In the genomic region with DNA sequence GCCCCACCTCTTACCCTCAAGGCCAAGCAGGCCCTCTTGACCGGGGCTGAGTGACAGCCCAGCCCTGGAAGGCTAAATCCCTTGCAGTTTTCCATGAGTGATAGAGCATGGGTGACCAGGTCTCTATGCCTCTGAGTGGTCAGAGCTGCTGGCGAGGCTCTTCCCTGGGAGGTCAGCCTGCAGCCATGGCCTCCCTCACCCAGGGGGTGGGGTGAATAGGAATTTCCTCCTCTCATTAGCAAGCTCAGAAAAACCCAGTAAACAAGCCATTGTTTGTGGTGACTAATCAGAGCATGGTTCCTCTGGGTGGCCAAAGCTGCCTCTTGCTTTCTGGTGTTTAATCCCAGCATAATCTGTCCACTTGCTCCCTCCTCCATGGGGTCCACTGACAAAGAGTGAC, we compare ENCODE assay signal across 12 mouse cellular contexts. TPM values are rescaled to one million over a fixed set of nuclear protein-coding genes. Genes with fewer than 3 reads are reported as not detected.
DNase-seq lines count a peak whose midpoint lies in the region; ATAC-seq and TF ChIP-seq lines count a peak whose summit lies in the region.
"Had no signal": no experiment of that assay in that cellular context is flagged by ENCODE, and none has a peak within 500 bp of the region (broad histone marks: within the 10 kb centered on the region; RNA-seq: fewer than 3 reads in every experiment).

No protein-coding gene starts in this region.

- H3K36me3 ChIP-seq in forebrain, embryonic 10.5 days (replicated peaks) = peaks cover 59% of the 10 kb centered on the region
- H3K36me3 ChIP-seq in forebrain, postnatal 0 days (ENCODE audit: insufficient read depth) = peaks cover 13% of the 10 kb centered on the region
- H3K36me3 ChIP-seq in E14TG2a.4 (ENCODE audit: insufficient read depth, low read length) = peaks cover 23% of the 10 kb centered on the region
- peaks cover 29% of the 10 kb centered on the region for H3K36me3 ChIP-seq in heart, embryonic 13.5 days
- peaks cover 19% of the 10 kb centered on the region for H3K36me3 ChIP-seq in liver, embryonic 16.5 days (ENCODE audit: control insufficient read depth, insufficient read depth)
- H3K36me3 ChIP-seq: hindbrain, embryonic 15.5 days; midbrain, embryonic 15.5 days had no signal

- intact Hi-C loops in left cerebral cortex, postnatal 14 days (cut with DNase I) = no loop called here

- H3K27me3 ChIP-seq in forebrain, embryonic 10.5 days (ENCODE audit: poor library complexity, severe bottlenecking) = no peaks in the 10 kb centered on the region
- no peaks in the 10 kb centered on the region for H3K27me3 ChIP-seq in forebrain, postnatal 0 days (ENCODE audit: insufficient read depth, low read length)
- no peaks in the 10 kb centered on the region for H3K27me3 ChIP-seq in E14TG2a.4 (ENCODE audit: insufficient read depth, low read length)
- H3K27me3 ChIP-seq in heart, embryonic 13.5 days (replicated peaks) = no peaks in the 10 kb centered on the region
- no peaks in the 10 kb centered on the region for H3K27me3 ChIP-seq in liver, embryonic 16.5 days (ENCODE audit: control insufficient read depth, insufficient read depth, low read depth, low read length)
- H3K27me3 ChIP-seq: embryonic facial prominence, embryonic 12.5 days; hindbrain, embryonic 15.5 days; midbrain, embryonic 15.5 days had no signal

- H3K9ac ChIP-seq in forebrain, postnatal 0 days = no peak overlapping the region
- H3K9ac ChIP-seq in heart, embryonic 13.5 days = no peak overlapping the region
- H3K9ac ChIP-seq in liver, embryonic 16.5 days (ENCODE audit: low read depth, low read length) = no peak overlapping the region
- H3K9ac ChIP-seq: embryonic facial prominence, embryonic 12.5 days; hindbrain, embryonic 15.5 days; midbrain, embryonic 15.5 days had no signal

- WGBS in forebrain, embryonic 10.5 days = 50% methylated on average over 2 of the region's 2 CpGs
- WGBS in forebrain, postnatal 0 days = 57% methylated on average over 2 of the region's 2 CpGs
- 46% methylated on average over 2 of the region's 2 CpGs for WGBS in heart, embryonic 13.5 days
- WGBS in liver, embryonic 16.5 days (ENCODE audit: insufficient replicate concordance) = 59% methylated on average over 2 of the region's 2 CpGs

- H3K4me3 ChIP-seq in forebrain, embryonic 10.5 days = no peak overlapping the region
- no peak overlapping the region for H3K4me3 ChIP-seq in forebrain, postnatal 0 days (ENCODE audit: low read depth, low read length)
- 0 out of 2 replicates have a peak overlapping the region, but pooled peaks have one; percentile 17 for H3K4me3 ChIP-seq in E14TG2a.4 (replicated peaks; ENCODE audit: low read length)
- no peak overlapping the region for H3K4me3 ChIP-seq in heart, embryonic 13.5 days
- H3K4me3 ChIP-seq in liver, embryonic 16.5 days (ENCODE audit: low read depth, low read length) = no peak overlapping the region
- H3K4me3 ChIP-seq: embryonic facial prominence, embryonic 12.5 days; hindbrain, embryonic 15.5 days; midbrain, embryonic 15.5 days had no signal

- H3K27ac ChIP-seq in forebrain, embryonic 10.5 days = 0 out of 2 replicates have a peak overlapping the region, but pooled peaks have one; percentile 25
- no peak overlapping the region for H3K27ac ChIP-seq in forebrain, postnatal 0 days (ENCODE audit: low read depth, low read length)
- peak overlapping the region; percentile 29; the same call in 1 of the 2 replicates for H3K27ac ChIP-seq in heart, embryonic 13.5 days (replicated peaks)
- no peak overlapping the region for H3K27ac ChIP-seq in liver, embryonic 16.5 days (ENCODE audit: low read length)
- H3K27ac ChIP-seq: embryonic facial prominence, embryonic 12.5 days; hindbrain, embryonic 15.5 days; midbrain, embryonic 15.5 days had no signal

- peaks cover 16% of the 10 kb centered on the region for H3K4me1 ChIP-seq in forebrain, embryonic 10.5 days
- H3K4me1 ChIP-seq in forebrain, postnatal 0 days (ENCODE audit: insufficient read depth) = no peaks in the 10 kb centered on the region; the same call in 1 of the 2 replicates
- peaks cover 80% of the 10 kb centered on the region for H3K4me1 ChIP-seq in E14TG2a.4 (replicated peaks; ENCODE audit: low read depth, low read length)
- peaks cover 40% of the 10 kb centered on the region for H3K4me1 ChIP-seq in heart, embryonic 13.5 days
- H3K4me1 ChIP-seq in liver, embryonic 16.5 days (ENCODE audit: control insufficient read depth, low read depth, low read length) = no peaks in the 10 kb centered on the region
- H3K4me1 ChIP-seq: midbrain, embryonic 15.5 days had no signal

- DNase-seq in forebrain, embryonic 10.5 days (ENCODE audit: extremely low spot score, low spot score) = no peak
- DNase-seq in forebrain, postnatal 0 days = no peak
- no peak for DNase-seq in thymus, postnatal 0 days (ENCODE audit: low spot score)
- DNase-seq in left cerebral cortex, postnatal 14 days (ENCODE audit: low spot score in 2 of 2) = no peak
- no peak for DNase-seq in spleen, adult 18-20 months

- ATAC-seq in forebrain, postnatal 0 days = no peak
- ATAC-seq in heart, embryonic 13.5 days (ENCODE audit: extremely low read depth, insufficient number of reproducible peaks, low FRiP score, low TSS enrichment) = no peak
- 0 out of 2 replicates have a peak, but pooled peaks have one; percentile 30 for ATAC-seq in liver, embryonic 16.5 days (ENCODE audit: low read depth)
- ATAC-seq: midbrain, embryonic 15.5 days had no signal

- H3K9me3 ChIP-seq in forebrain, embryonic 10.5 days = no peaks in the 10 kb centered on the region
- H3K9me3 ChIP-seq in forebrain, postnatal 0 days (ENCODE audit: low read length) = no peaks in the 10 kb centered on the region
- no peaks in the 10 kb centered on the region for H3K9me3 ChIP-seq in E14TG2a.4 (ENCODE audit: low read length)
- H3K9me3 ChIP-seq in heart, embryonic 13.5 days = no peaks in the 10 kb centered on the region
- no peaks in the 10 kb centered on the region for H3K9me3 ChIP-seq in liver, embryonic 16.5 days (replicated peaks; ENCODE audit: control insufficient read depth, low read length)
- H3K9me3 ChIP-seq: embryonic facial prominence, embryonic 12.5 days; hindbrain, embryonic 15.5 days; midbrain, embryonic 15.5 days had no signal

- no peak overlapping the region for H3K4me2 ChIP-seq in forebrain, postnatal 0 days (ENCODE audit: low read depth)
- H3K4me2 ChIP-seq in heart, embryonic 13.5 days = no peak overlapping the region
- no peak overlapping the region for H3K4me2 ChIP-seq in liver, embryonic 16.5 days (ENCODE audit: low read depth, low read length)
- H3K4me2 ChIP-seq: embryonic facial prominence, embryonic 12.5 days; hindbrain, embryonic 15.5 days; midbrain, embryonic 15.5 days had no signal

- no peak for TF ChIP-seq CTCF in forebrain, postnatal 0 days (IDR thresholded peaks at IDR 0.05; ENCODE audit: low read depth)
- no peak for TF ChIP-seq CTCF in E14TG2a.4 (conservative IDR thresholded peaks at IDR 0.05; ENCODE audit: low read length)

RNA-seq across cellular contexts. Expression of gene C1qtnf9, which starts 2.9 kb away (rescaled TPM):
- 0.07 and 0.10 TPM in 2 replicates for polyA plus RNA-seq in forebrain, embryonic 10.5 days (2016; fragmentation: Nextera tagmentation; extraction: Ambion mirVana)
- total RNA-seq in forebrain, postnatal 0 days (2014; rRNA removed) = 0.31 TPM in 1 of 2 replicates, not detected in the other
- polyA plus RNA-seq in forebrain, postnatal 0 days (2015; fragmentation: Nextera tagmentation; extraction: Ambion mirVana) = 0.26 TPM in 1 of 2 replicates, not detected in the other
- polyA plus RNA-seq in heart, embryonic 13.5 days (2015; fragmentation: Nextera tagmentation; extraction: Ambion mirVana) = 0.36 and 0.60 TPM in 2 replicates
- polyA plus RNA-seq in liver, embryonic 16.5 days (2015; fragmentation: Nextera tagmentation; extraction: Ambion mirVana) = 0.14 and 0.42 TPM in 2 replicates
- polyA plus RNA-seq in thymus, postnatal 0 days (2015; fragmentation: Nextera tagmentation; extraction: Ambion mirVana) = 3.0 and 4.0 TPM in 2 replicates
- total RNA-seq in left cerebral cortex, postnatal 14 days (2021) = under 1 TPM in 1 of 2 experiments, not detected in 1; 0.24 TPM
- total RNA-seq: left cerebral cortex, postnatal 10 days had no signal

RNA-seq across cellular contexts. Expression of gene Mipep, which starts 19.3 kb away (rescaled TPM):
- polyA plus RNA-seq in forebrain, embryonic 10.5 days (2016; fragmentation: Nextera tagmentation; extraction: Ambion mirVana) = 24.7 and 25.8 TPM in 2 replicates
- 26.6 and 27.4 TPM in 2 replicates for total RNA-seq in forebrain, postnatal 0 days (2014; rRNA removed)
- polyA plus RNA-seq in forebrain, postnatal 0 days (2015; fragmentation: Nextera tagmentation; extraction: Ambion mirVana) = 18.3 and 19.4 TPM in 2 replicates
- 24.5 and 27.4 TPM in 2 replicates for polyA plus RNA-seq in heart, embryonic 13.5 days (2015; fragmentation: Nextera tagmentation; extraction: Ambion mirVana)
- 9.3 and 9.8 TPM in 2 replicates for polyA plus RNA-seq in liver, embryonic 16.5 days (2015; fragmentation: Nextera tagmentation; extraction: Ambion mirVana)
- 13.9 and 15.5 TPM in 2 replicates for polyA plus RNA-seq in thymus, postnatal 0 days (2015; fragmentation: Nextera tagmentation; extraction: Ambion mirVana)
- total RNA-seq in left cerebral cortex, postnatal 14 days (2021) = 10 to 100 TPM; 23.7 to 24.9 TPM

Comparison
In these comparisons a context has a peak if more than half of its experiments do, and no peak if none do; other contexts are left out.
1. H3K27ac ChIP-seq: peak in forebrain, embryonic 10.5 days (single experiment) and heart, embryonic 13.5 days (single experiment); none in forebrain, postnatal 0 days (single experiment) and liver, embryonic 16.5 days (single experiment).